Mouse (Mus musculus): ENCODE measurements around the gene Nasp. TPM values are rescaled to one million over a fixed set of nuclear protein-coding genes. Genes with fewer than 3 reads are reported as not detected.
"Not testable (repeated sequence)": the region's sequence is repeated elsewhere in the genome, so short reads cannot be mapped to it uniquely, and the experiment has no call there.

The Nasp gene
- polyA plus RNA-seq (2015; fragmentation: Nextera tagmentation; extraction: Ambion mirVana): 87.1 and 98.0 TPM in 2 replicates

DNA sequence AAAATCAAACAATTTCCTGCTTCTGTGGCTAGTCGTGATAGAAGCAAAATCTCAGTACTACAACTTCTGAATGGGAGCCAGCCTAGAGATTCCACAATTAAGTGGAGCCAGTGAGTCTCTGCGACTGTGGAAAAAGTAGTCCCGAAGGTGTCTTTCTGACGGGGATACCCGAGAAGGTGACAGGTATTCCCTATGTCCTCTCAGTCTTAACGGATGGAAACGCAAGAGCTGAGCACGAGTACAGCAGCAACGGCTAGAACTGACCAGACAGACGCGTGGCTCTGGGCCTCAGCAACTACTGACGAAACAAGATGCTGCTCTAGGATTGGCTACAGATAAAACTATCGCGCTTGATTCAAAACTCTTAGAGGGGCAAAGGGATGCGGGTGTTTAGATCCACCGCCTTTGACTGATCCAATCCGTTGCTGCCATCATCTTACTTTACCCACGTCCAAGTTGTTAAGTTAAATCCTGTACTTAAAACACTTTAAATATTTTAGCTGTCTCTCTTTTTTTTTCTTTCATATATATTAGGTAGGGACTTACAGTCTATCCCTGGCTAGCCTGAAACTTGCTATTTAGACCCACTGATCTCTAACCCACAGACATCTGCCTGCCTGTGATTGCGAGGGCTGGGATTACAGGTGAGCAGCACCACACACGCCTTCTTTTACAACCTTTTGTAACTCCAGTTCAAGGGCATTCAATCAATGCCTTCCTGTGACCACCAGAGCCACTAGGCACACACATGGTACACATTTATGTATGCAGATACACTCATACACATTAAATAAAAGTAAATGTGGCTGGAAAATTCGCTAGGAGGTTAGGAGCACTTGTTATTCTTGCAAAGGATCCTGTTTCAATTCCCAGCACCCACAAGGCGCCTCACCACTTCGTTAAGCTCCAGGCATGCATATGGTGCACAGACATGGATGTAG, at the start of gene Nasp:
Gene Nasp, minus strand, starts transcription at position 220 of the 941 bp plus-strand sequence.
- H3K27ac ChIP-seq (ENCODE audit: low read length): peak within 1 kb of the TSS; percentile 96
- peaks cover 21% of the 10 kb centered on the region for H3K4me1 ChIP-seq (ENCODE audit: control insufficient read depth, insufficient read depth, low read length)
- H3K4me2 ChIP-seq (ENCODE audit: low read length): peak within 1 kb of the TSS; percentile 83
- peak within 1 kb of the TSS; percentile 99 for H3K4me3 ChIP-seq (ENCODE audit: low read depth, low read length)
- WGBS: 9% methylated on average over 23 of the region's 23 CpGs
- peak within 1 kb of the TSS; percentile 86 for H3K9ac ChIP-seq (ENCODE audit: low read depth, low read length)
- peak; percentile 89 for ATAC-seq
- H3K27me3 ChIP-seq (ENCODE audit: control insufficient read depth, insufficient read depth, low read depth, low read length): no peaks in the 10 kb centered on the region
- no peaks in the 10 kb centered on the region for H3K9me3 ChIP-seq (replicated peaks; ENCODE audit: control insufficient read depth, low read length, poor library complexity, severe bottlenecking)
- H3K36me3 ChIP-seq (ENCODE audit: control insufficient read depth, insufficient read depth, low read length): no peaks in the 10 kb centered on the region

DNA sequence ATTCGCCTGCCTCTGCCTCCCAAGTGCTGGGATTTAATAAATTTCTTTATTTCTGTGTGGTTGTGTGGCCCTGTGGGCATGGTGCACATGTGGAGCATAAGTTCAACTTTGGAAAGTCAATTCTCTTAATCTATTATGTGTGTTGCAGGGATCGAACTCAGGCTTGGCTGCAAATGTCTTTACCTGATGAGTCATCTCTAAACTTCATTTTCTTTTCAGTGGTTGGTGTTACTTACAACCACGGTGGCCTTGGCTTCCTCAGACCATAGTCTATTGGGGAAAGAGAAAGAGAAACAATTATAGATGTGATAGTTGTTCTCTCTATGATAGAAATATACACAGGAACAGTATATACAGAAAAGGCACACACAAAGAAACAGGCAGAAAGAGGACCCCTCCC, 48.3 kb upstream of the Nasp start:
- Histone ChIP-seq H3K9ac (ENCODE audit: low read depth, low read length) (no peak overlapping the region), H3K27ac (ENCODE audit: low read length) (no peak overlapping the region), H3K4me1 (ENCODE audit: control insufficient read depth, insufficient read depth, low read length) (no peaks in the 10 kb centered on the region), H3K36me3 (ENCODE audit: control insufficient read depth, insufficient read depth, low read length) (no peaks in the 10 kb centered on the region), H3K27me3 (ENCODE audit: control insufficient read depth, insufficient read depth, low read depth, low read length) (no peaks in the 10 kb centered on the region), H3K4me2 (ENCODE audit: low read length) (no peak overlapping the region), H3K9me3 (replicated peaks; ENCODE audit: control insufficient read depth, low read length, poor library complexity, severe bottlenecking) (no peaks in the 10 kb centered on the region), H3K4me3 (ENCODE audit: low read depth, low read length) (no peak overlapping the region)
- no peak for ATAC-seq
- 79% methylated on average over 3 of the region's 3 CpGs for WGBS

DNA sequence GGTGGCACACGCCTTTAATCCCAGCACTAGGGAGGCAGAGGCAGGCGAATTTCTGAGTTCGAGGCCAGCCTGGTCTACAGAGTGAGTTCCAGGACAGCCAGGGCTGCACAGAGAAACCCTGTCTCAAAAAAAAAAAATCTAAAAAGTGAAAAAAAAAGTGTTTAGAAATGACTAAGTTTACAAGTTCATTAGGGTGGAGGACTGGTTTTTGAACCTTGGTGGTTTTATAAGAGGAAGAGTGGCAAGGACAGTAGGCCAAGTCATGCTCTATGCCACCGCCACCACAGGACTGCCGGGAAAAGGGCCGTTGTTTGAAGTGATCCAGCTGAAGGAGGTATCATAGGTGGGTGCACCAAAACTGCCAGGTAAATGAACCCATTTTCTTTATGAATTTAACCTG, 47.0 kb upstream of the Nasp start:
- not testable (repeated sequence) for H3K4me3 ChIP-seq (ENCODE audit: low read depth, low read length); H3K4me2 ChIP-seq (ENCODE audit: low read length); H3K36me3 ChIP-seq (ENCODE audit: control insufficient read depth, insufficient read depth, low read length); H3K27me3 ChIP-seq (ENCODE audit: control insufficient read depth, insufficient read depth, low read depth, low read length); H3K9ac ChIP-seq (ENCODE audit: low read depth, low read length); H3K4me1 ChIP-seq (ENCODE audit: control insufficient read depth, insufficient read depth, low read length); H3K9me3 ChIP-seq (replicated peaks; ENCODE audit: control insufficient read depth, low read length, poor library complexity, severe bottlenecking); H3K27ac ChIP-seq (ENCODE audit: low read length); ATAC-seq
- 91% methylated on average over 6 of the region's 6 CpGs for WGBS

DNA sequence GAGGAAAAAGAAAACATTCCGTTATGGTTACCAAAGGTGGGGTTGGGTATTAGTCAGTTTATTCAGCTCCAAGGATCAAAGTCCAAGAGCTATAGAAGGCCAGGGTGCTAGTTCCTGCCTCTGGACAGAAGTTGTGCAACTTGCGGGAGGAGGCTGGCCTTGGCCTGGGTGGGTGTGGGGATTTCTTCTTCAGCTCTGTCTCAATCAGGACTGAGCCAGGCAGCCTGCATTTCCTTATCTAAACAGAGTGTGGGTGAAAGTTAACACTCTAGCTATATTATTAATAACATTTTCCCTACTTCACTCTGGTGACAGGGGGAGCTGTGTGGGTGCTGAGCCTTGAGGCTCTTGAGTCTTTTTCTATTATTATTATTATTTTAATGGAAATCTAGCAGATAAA, 45.0 kb upstream of the Nasp start:
- H3K27me3 ChIP-seq (ENCODE audit: control insufficient read depth, insufficient read depth, low read depth, low read length): no peaks in the 10 kb centered on the region
- WGBS: 80% methylated on average over 2 of the region's 2 CpGs
- H3K36me3 ChIP-seq (ENCODE audit: control insufficient read depth, insufficient read depth, low read length): no peaks in the 10 kb centered on the region
- no peak overlapping the region for H3K9ac ChIP-seq (ENCODE audit: low read depth, low read length)
- ATAC-seq: no peak
- no peaks in the 10 kb centered on the region for H3K9me3 ChIP-seq (replicated peaks; ENCODE audit: control insufficient read depth, low read length, poor library complexity, severe bottlenecking)
- H3K4me2 ChIP-seq (ENCODE audit: low read length): no peak overlapping the region
- no peaks in the 10 kb centered on the region for H3K4me1 ChIP-seq (ENCODE audit: control insufficient read depth, insufficient read depth, low read length)
- H3K27ac ChIP-seq (ENCODE audit: low read length): no peak overlapping the region
- H3K4me3 ChIP-seq (ENCODE audit: low read depth, low read length): no peak overlapping the region

DNA sequence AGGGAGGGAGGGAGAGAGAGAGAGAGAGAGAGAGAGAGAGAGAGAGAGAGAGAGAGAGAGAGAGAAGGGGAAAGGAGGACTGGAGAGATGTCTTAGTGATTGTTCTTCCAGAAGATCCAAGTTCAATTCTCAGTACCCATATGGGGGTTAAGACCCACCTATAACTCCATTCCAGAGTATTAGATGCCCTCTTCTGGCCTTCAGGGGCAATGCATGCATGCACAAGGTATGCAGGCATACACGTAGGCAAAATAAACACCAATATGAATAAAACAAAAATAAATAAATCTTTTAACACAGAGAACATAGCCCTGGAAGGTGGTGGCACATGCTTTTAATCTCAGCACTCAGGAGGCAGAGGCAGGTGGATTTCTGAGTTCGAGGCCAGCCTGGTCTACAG, 41.5 kb upstream of the Nasp start:
- H3K36me3 ChIP-seq (ENCODE audit: control insufficient read depth, insufficient read depth, low read length): no peaks in the 10 kb centered on the region

DNA sequence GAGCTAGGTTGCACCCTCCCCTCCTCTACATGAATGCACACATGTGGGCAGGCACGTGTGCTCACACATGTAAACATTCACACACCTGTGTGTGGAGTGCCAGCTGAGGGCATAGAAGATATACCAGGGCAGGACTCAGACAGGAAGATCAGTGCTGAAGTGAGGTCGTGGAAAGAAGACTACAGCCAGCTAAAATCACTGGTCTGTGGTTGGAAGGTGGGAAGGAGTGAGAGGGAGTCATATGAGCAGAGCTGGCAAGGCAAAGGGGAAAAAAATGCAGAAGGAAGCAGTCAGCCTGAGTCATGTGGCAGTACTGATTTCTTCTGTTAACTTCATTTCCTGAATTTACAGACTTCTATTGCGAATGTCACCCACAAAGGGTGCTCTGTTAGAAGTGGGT, 40.4 kb upstream of the Nasp start:
- H3K4me1 ChIP-seq (ENCODE audit: control insufficient read depth, insufficient read depth, low read length): no peaks in the 10 kb centered on the region
- WGBS: 71% methylated on average over 3 of the region's 3 CpGs
- H3K27ac ChIP-seq (ENCODE audit: low read length): no peak overlapping the region
- H3K4me2 ChIP-seq (ENCODE audit: low read length): no peak overlapping the region
- H3K27me3 ChIP-seq (ENCODE audit: control insufficient read depth, insufficient read depth, low read depth, low read length): no peaks in the 10 kb centered on the region
- H3K9ac ChIP-seq (ENCODE audit: low read depth, low read length): no peak overlapping the region
- ATAC-seq: no peak
- H3K36me3 ChIP-seq (ENCODE audit: control insufficient read depth, insufficient read depth, low read length): no peaks in the 10 kb centered on the region
- no peak overlapping the region for H3K4me3 ChIP-seq (ENCODE audit: low read depth, low read length)
- H3K9me3 ChIP-seq (replicated peaks; ENCODE audit: control insufficient read depth, low read length, poor library complexity, severe bottlenecking): no peaks in the 10 kb centered on the region

More for the DNA sequence above, 41.5 kb upstream of the Nasp start:
- 56% methylated on average over 2 of the region's 2 CpGs for WGBS
- H3K4me1 ChIP-seq (ENCODE audit: control insufficient read depth, insufficient read depth, low read length): no peaks in the 10 kb centered on the region
- no peaks in the 10 kb centered on the region for H3K9me3 ChIP-seq (replicated peaks; ENCODE audit: control insufficient read depth, low read length, poor library complexity, severe bottlenecking)
- no peak for ATAC-seq
- no peaks in the 10 kb centered on the region for H3K27me3 ChIP-seq (ENCODE audit: control insufficient read depth, insufficient read depth, low read depth, low read length)
- H3K4me3 ChIP-seq (ENCODE audit: low read depth, low read length): no peak overlapping the region
- no peak overlapping the region for H3K27ac ChIP-seq (ENCODE audit: low read length)
- no peak overlapping the region for H3K9ac ChIP-seq (ENCODE audit: low read depth, low read length)
- no peak overlapping the region for H3K4me2 ChIP-seq (ENCODE audit: low read length)

DNA sequence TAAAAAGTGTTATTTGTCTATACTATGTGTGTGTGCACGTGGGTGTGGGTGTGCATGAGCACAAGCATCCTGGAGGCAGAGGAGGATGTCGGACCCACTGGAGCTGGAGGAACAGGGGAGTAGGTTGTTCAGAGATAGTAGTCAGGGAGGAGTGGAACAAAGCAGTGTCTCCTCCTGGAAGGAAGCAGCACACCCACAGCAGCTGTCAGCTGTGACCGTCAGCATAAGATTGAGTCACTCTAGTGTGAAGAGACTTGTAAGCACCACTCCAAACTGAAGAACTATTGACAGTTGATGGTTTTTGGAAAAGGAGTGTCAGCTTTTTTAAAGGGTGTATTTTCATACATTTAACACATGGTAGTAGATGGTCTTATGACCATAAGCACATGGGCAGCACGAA, 38.9 kb upstream of the Nasp start:
- no peak for ATAC-seq
- WGBS: 67% methylated on average over 4 of the region's 4 CpGs
- H3K9ac ChIP-seq (ENCODE audit: low read depth, low read length): no peak overlapping the region
- no peak overlapping the region for H3K27ac ChIP-seq (ENCODE audit: low read length)
- H3K4me1 ChIP-seq (ENCODE audit: control insufficient read depth, insufficient read depth, low read length): no peaks in the 10 kb centered on the region
- H3K4me2 ChIP-seq (ENCODE audit: low read length): no peak overlapping the region
- no peak overlapping the region for H3K4me3 ChIP-seq (ENCODE audit: low read depth, low read length)
- H3K27me3 ChIP-seq (ENCODE audit: control insufficient read depth, insufficient read depth, low read depth, low read length): no peaks in the 10 kb centered on the region
- H3K9me3 ChIP-seq (replicated peaks; ENCODE audit: control insufficient read depth, low read length, poor library complexity, severe bottlenecking): no peaks in the 10 kb centered on the region
- no peaks in the 10 kb centered on the region for H3K36me3 ChIP-seq (ENCODE audit: control insufficient read depth, insufficient read depth, low read length)

DNA sequence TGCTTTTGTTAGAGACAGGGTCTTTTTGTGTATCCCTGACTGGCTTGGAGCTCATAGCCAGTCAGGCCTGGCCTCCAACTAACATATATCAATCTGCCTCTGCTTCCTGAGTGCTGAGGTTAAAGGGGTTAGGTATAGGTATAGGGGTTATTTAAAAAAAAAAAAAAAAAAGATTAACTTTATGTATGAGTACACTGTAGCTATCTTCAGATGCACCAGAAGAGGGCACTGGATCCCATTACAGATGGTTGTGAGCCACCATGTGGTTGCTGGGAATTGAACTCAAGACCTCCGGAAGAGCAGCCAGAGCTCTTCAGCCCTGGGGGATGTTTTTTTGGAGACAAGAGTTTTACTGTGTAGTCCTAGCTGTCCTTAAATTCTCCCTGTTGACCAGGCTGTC, 34.3 kb upstream of the Nasp start:
- WGBS: 94% methylated on average over 1 of the region's 1 CpGs
- Histone ChIP-seq H3K4me2 (ENCODE audit: low read length) (no peak overlapping the region), H3K9ac (ENCODE audit: low read depth, low read length) (no peak overlapping the region), H3K27me3 (ENCODE audit: control insufficient read depth, insufficient read depth, low read depth, low read length) (no peaks in the 10 kb centered on the region), H3K4me1 (ENCODE audit: control insufficient read depth, insufficient read depth, low read length) (no peaks in the 10 kb centered on the region), H3K36me3 (ENCODE audit: control insufficient read depth, insufficient read depth, low read length) (no peaks in the 10 kb centered on the region), H3K27ac (ENCODE audit: low read length) (no peak overlapping the region), H3K4me3 (ENCODE audit: low read depth, low read length) (no peak overlapping the region), H3K9me3 (replicated peaks; ENCODE audit: control insufficient read depth, low read length, poor library complexity, severe bottlenecking) (no peaks in the 10 kb centered on the region)
- no peak for ATAC-seq

DNA sequence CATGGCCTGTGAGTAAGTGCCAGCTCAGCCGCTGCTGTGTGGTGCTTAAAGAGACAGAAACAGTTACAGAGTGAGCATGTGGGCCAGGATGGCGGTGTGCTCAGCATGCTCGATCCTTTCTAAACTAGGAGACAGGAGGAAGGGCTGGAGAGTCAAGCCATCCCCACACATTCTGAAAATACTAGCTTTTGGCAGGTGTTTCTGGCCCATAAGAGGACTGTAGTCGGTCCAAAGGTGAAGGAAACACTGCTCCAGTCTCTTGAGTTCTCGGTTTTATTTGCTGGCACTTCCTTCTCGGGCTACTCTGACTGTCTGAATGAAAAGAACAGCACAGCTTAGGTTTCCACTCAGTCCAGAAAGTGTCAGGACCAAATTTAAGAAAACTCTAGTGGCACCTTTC, 33.1 kb upstream of the Nasp start:
- no peaks in the 10 kb centered on the region for H3K9me3 ChIP-seq (replicated peaks; ENCODE audit: control insufficient read depth, low read length, poor library complexity, severe bottlenecking)
- no peak for ATAC-seq
- no peak overlapping the region for H3K4me2 ChIP-seq (ENCODE audit: low read length)
- H3K9ac ChIP-seq (ENCODE audit: low read depth, low read length): no peak overlapping the region
- no peaks in the 10 kb centered on the region for H3K4me1 ChIP-seq (ENCODE audit: control insufficient read depth, insufficient read depth, low read length)
- 69% methylated on average over 6 of the region's 6 CpGs for WGBS
- H3K4me3 ChIP-seq (ENCODE audit: low read depth, low read length): no peak overlapping the region
- H3K36me3 ChIP-seq (ENCODE audit: control insufficient read depth, insufficient read depth, low read length): no peaks in the 10 kb centered on the region
- no peaks in the 10 kb centered on the region for H3K27me3 ChIP-seq (ENCODE audit: control insufficient read depth, insufficient read depth, low read depth, low read length)
- H3K27ac ChIP-seq (ENCODE audit: low read length): no peak overlapping the region

Data from midbrain, embryonic 16.5 days (tissue).